Mouse (Mus musculus) cerebellum, adult 2 months (tissue): ENCODE data around the gene Olfm1.

Source experiments
- CTCF ChIP-seq: fragments of 200-500 bp; IDR thresholded peaks from 2 replicates; pipeline ENCODE4 v1.5.1; 2011; ENCODE audit warnings: low read depth, mild to moderate bottlenecking, control low read depth, low read length, moderate library complexity, borderline replicate concordance; ENCODE audit not compliant: insufficient read depth
- POLR2A ChIP-seq: fragments of 200-500 bp; IDR thresholded peaks from 2 replicates; pipeline ENCODE4 v1.6.1; 2011; ENCODE audit warnings: low read length, control low read depth, borderline replicate concordance; ENCODE audit not compliant: insufficient read depth

DNA sequence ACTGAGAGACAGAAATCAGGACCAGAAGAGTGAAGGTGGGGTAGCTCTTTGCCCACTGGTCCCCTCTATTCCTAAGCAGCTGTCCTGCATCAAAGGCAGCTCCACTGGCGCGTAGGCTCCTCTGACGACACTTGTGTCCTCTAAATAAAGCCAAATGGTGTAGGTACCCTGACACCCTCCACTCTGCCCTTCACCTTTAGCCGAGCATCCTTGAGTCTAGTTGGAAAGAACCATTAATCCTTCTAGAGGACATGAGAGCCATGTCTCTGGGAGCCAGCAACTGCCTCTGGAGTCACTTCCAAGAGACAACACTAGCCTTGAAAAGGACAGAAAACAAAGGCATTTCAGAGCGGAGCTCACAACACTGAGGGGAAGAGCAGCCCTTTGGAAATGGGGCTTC is 34.2 kb downstream of the Olfm1 start:
- no peak for TF ChIP-seq POLR2A
- no peak for TF ChIP-seq CTCF
